ENCODE assay signal across 12 mouse cellular contexts in genomic region chr3:51327817-51328216, GRCm38 (mm10). TPM values are rescaled to one million over a fixed set of nuclear protein-coding genes. Genes with fewer than 3 reads are reported as not detected.
DNase-seq lines count a peak whose midpoint lies in the region; ATAC-seq and TF ChIP-seq lines count a peak whose summit lies in the region.
"Had no signal": no experiment of that assay in that cellular context is flagged by ENCODE, and none has a peak within 500 bp of the region (broad histone marks: within the 10 kb centered on the region; RNA-seq: fewer than 3 reads in every experiment).

No protein-coding gene starts in this region.

- H3K4me3 ChIP-seq in heart, adult 2 months: peak overlapping the region; percentile 13; the same call in 1 of the 2 replicates
- no peak overlapping the region for H3K4me3 ChIP-seq in lung, adult 2 months (replicated peaks; ENCODE audit: extremely low read depth, low read depth, low read length)
- H3K4me3 ChIP-seq in bone marrow macrophage, adult 2 months (ENCODE audit: insufficient read depth, low read length): no peak overlapping the region
- no peak overlapping the region for H3K4me3 ChIP-seq in macrophage (ENCODE audit: inconsistent target)
- H3K4me3 ChIP-seq in midbrain, embryonic 13.5 days (replicated peaks): no peak overlapping the region
- H3K4me3 ChIP-seq: heart, embryonic 13.5 days; hindbrain, embryonic 15.5 days; midbrain, embryonic 15.5 days had no signal

- no peak overlapping the region for H3K9ac ChIP-seq in heart, adult 2 months (ENCODE audit: low read depth, low read length)
- no peak overlapping the region for H3K9ac ChIP-seq in midbrain, embryonic 13.5 days (replicated peaks)
- H3K9ac ChIP-seq: heart, embryonic 13.5 days; hindbrain, embryonic 15.5 days; midbrain, embryonic 15.5 days had no signal

- no peak for TF ChIP-seq EP300 in heart, adult 2 months (IDR thresholded peaks at IDR 0.05; ENCODE audit: insufficient read depth, low read depth, low read length)

- no peaks in the 10 kb centered on the region for H3K36me3 ChIP-seq in heart, adult 2 months (ENCODE audit: control insufficient read depth, insufficient read depth, low read length)
- H3K36me3 ChIP-seq in macrophage (ENCODE audit: inconsistent target): peaks cover 27% of the 10 kb centered on the region
- H3K36me3 ChIP-seq in midbrain, embryonic 13.5 days: peaks cover 17% of the 10 kb centered on the region
- H3K36me3 ChIP-seq: hindbrain, embryonic 15.5 days; midbrain, embryonic 15.5 days had no signal

- 0 out of 2 replicates have a peak, but pooled peaks cover 4% of the 10 kb centered on the region for H3K9me3 ChIP-seq in midbrain, embryonic 13.5 days
- H3K9me3 ChIP-seq: hindbrain, embryonic 15.5 days; midbrain, embryonic 15.5 days had no signal

- no peaks in the 10 kb centered on the region for H3K27me3 ChIP-seq in heart, adult 2 months (ENCODE audit: control insufficient read depth, insufficient read depth, low read length)
- no peaks in the 10 kb centered on the region for H3K27me3 ChIP-seq in midbrain, embryonic 13.5 days
- H3K27me3 ChIP-seq: CH12.LX; heart, embryonic 13.5 days; hindbrain, embryonic 15.5 days; midbrain, embryonic 15.5 days had no signal

- H3K79me2 ChIP-seq in heart, adult 2 months (replicated peaks; ENCODE audit: control insufficient read depth, insufficient read depth, low read length): peaks cover 14% of the 10 kb centered on the region
- H3K79me2 ChIP-seq in macrophage (ENCODE audit: inconsistent target): peaks cover 100% of the 10 kb centered on the region

- no peak for ATAC-seq in midbrain, embryonic 13.5 days

- no peak overlapping the region for H3K4me2 ChIP-seq in midbrain, embryonic 13.5 days (replicated peaks)
- H3K4me2 ChIP-seq: heart, embryonic 13.5 days; hindbrain, embryonic 15.5 days; midbrain, embryonic 15.5 days had no signal

- peak overlapping the region; percentile 52 for H3K27ac ChIP-seq in heart, adult 2 months
- H3K27ac ChIP-seq in bone marrow macrophage, adult 2 months (ENCODE audit: insufficient read depth, low read depth, low read length): peak overlapping the region; percentile 82
- peak overlapping the region; percentile 74 for H3K27ac ChIP-seq in macrophage
- H3K27ac ChIP-seq in midbrain, embryonic 13.5 days: no peak overlapping the region
- H3K27ac ChIP-seq: heart, embryonic 13.5 days; hindbrain, embryonic 15.5 days; midbrain, embryonic 15.5 days had no signal

- no peak for TF ChIP-seq POLR2A in heart, adult 2 months (IDR thresholded peaks at IDR 0.05; ENCODE audit: insufficient read depth, low read depth, low read length)
- no peak for TF ChIP-seq POLR2A in lung, adult 2 months (IDR thresholded peaks at IDR 0.05; ENCODE audit: borderline replicate concordance, extremely low read depth, low read depth, low read length)
- TF ChIP-seq POLR2A in bone marrow macrophage, adult 2 months (IDR thresholded peaks at IDR 0.05; ENCODE audit: borderline replicate concordance, low read depth, low read length): no peak

- intact Hi-C loops in heart, adult 2 months (cut with DNase I): loop anchor here (5.0 kb wide), 1 partner anchor 36 kb away; no protein-coding TSS in a partner anchor

- 38% methylated on average over 5 of the region's 5 CpGs for WGBS in heart, adult 2 months
- WGBS in lung, adult 2 months: 40% methylated on average over 5 of the region's 5 CpGs
- 55% methylated on average over 5 of the region's 5 CpGs for WGBS in macrophage (ENCODE audit: missing documents)
- WGBS in midbrain, embryonic 13.5 days: 83% methylated on average over 5 of the region's 5 CpGs

- H3K4me1 ChIP-seq in heart, adult 2 months (ENCODE audit: control insufficient read depth, insufficient read depth, low read length): peaks cover 17% of the 10 kb centered on the region
- H3K4me1 ChIP-seq in lung, adult 2 months (ENCODE audit: control insufficient read depth, insufficient read depth, low read length): peaks cover 3% of the 10 kb centered on the region
- peaks cover 23% of the 10 kb centered on the region for H3K4me1 ChIP-seq in bone marrow macrophage, adult 2 months (ENCODE audit: control insufficient read depth, insufficient read depth, low read length)
- no peaks in the 10 kb centered on the region; the same call in 1 of the 2 replicates for H3K4me1 ChIP-seq in midbrain, embryonic 13.5 days (replicated peaks)
- H3K4me1 ChIP-seq: hindbrain, embryonic 15.5 days; midbrain, embryonic 15.5 days had no signal

- DNase-seq in heart, adult 2 months: peak; percentile 36 to 43
- no peak for DNase-seq in heart, adult 8-10 months (ENCODE audit: low spot score)
- peak; percentile 38 to 42 for DNase-seq in lung, adult 18-20 months
- no peak for DNase-seq in lung, adult 2 months
- no peak for DNase-seq in ovary, adult 18-20 months (ENCODE audit: low spot score)

- TF ChIP-seq CTCF in heart, adult 2 months (IDR thresholded peaks at IDR 0.05): no peak
- no peak for TF ChIP-seq CTCF in lung, adult 2 months (IDR thresholded peaks at IDR 0.05; ENCODE audit: insufficient read depth, low read length)
- no peak for TF ChIP-seq CTCF in bone marrow macrophage, adult 2 months (IDR thresholded peaks at IDR 0.05; ENCODE audit: low read depth, low read length)

RNA-seq across cellular contexts. Expression of gene Elf2, which starts 12.6 kb away (rescaled TPM):
- 10 to 100 TPM; 55.7 to 56.9 TPM for total RNA-seq in heart, adult 2 months (2021)
- 25.6 and 38.1 TPM in 2 replicates for polyA plus RNA-seq in heart, adult 2 months (2012; rRNA removed)
- total RNA-seq in heart, adult 8-10 months (2022): 10 to 100 TPM; 40.6 to 52.9 (median 50.9) TPM
- 46.1 and 52.7 TPM in 2 replicates for polyA plus RNA-seq in lung, adult 2 months (2012; rRNA removed)
- 54.0 and 57.6 TPM in 2 replicates for polyA plus RNA-seq in bone marrow macrophage, adult 2 months (2012; ENCODE audit: insufficient read depth, insufficient read length, missing spikeins)
- total RNA-seq in macrophage (2018; cell fraction: chromatin; rRNA removed): 100 to 1,000 TPM; 117 to 322 (median 208) TPM
- 10 to 100 TPM; 29.4 to 66.9 (median 48.2) TPM for total RNA-seq in macrophage (2018; cell fraction: cytosol; rRNA removed)
- total RNA-seq in macrophage (2018; cell fraction: nucleus; rRNA removed): 100 to 1,000 TPM in 19 of 26 experiments, 10 to 100 TPM in 7; 63.4 to 181 (median 112) TPM
- polyA plus RNA-seq in macrophage (2018): 38.0 to 40.4 TPM (median 38.7 TPM) in 3 replicates
- 50.3 and 51.3 TPM in 2 replicates for polyA plus RNA-seq in midbrain, embryonic 13.5 days (2015; fragmentation: Nextera tagmentation; extraction: Ambion mirVana)

Comparison
In these comparisons a context has a peak if more than half of its experiments do, and no peak if none do; other contexts are left out.
1. DNase-seq: peak in heart, adult 2 months (2 of 2) and lung, adult 18-20 months (2 of 2); none in heart, adult 8-10 months (single experiment), lung, adult 2 months (single experiment) and ovary, adult 18-20 months (single experiment).